Mouse (Mus musculus): ENCODE data around the gene Gm16253.

The Gm16253 gene

DNA sequence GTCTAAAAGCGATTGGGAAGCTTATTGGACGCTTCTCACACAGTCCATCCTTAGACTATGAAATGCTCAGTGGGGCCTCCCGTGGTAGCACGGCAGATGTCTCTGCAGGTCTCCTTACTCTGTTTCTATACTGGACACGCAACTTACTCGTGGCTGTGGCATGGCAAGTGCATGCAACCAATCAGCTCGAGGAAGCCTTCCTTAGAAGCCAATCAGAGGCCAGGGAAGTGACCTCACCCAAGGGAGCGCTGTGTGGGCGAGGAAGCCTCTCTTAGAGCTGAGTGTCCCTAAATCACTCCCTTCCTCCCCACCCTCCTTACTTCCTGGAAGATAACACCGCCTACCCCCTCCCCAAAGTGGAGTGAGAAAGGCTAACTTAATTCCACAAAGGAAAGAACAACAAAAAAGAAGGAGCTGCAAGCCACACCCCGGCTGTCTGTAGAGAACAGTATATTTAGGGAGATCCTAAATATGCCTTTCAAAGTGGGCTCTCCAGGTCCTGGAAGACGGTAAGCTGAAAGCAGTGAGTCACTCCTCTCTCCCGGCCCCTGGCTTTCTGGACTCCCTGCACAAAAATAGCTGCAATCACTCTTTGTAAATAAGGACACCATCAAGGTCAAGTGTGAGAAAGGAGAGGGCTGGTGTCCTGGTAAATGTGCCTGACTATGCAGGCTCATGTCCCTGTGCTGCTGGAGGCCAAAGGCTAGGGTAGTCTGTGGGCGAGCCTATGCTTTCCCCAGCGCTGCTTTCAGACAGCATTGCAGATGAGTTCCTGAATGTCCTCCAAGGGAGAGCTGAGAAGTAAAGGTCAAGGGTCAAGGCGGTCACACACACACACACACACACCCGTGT lies at the start of gene Gm16253:
Gm16253 (plus strand) TSS at position 295 of the 852 bp plus-strand sequence.
- DNase-seq (ENCODE audit: extremely low spot score, low spot score), result peak; percentile 85

DNA sequence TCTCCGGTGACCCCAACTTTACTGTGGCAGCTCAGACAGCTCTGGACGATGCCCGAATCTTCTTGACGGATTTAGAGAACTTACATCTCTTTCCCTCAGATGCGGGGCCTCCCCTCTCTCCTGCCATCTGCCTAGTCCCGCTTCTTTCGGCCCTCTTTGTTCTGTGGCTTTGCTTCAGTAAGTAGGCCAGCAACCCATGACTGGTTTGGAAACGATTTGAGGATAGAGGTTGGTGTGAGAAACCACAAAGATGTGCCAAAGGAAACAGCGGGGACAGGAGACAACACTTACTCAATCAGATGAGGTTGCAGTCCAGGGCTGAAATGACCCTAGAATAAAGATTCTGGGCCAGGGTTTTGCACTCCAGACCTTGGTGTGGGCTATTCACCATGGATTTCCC lies 48.3 kb upstream of the Gm16253 start:
- no peak for DNase-seq (ENCODE audit: extremely low spot score, low spot score)

DNA sequence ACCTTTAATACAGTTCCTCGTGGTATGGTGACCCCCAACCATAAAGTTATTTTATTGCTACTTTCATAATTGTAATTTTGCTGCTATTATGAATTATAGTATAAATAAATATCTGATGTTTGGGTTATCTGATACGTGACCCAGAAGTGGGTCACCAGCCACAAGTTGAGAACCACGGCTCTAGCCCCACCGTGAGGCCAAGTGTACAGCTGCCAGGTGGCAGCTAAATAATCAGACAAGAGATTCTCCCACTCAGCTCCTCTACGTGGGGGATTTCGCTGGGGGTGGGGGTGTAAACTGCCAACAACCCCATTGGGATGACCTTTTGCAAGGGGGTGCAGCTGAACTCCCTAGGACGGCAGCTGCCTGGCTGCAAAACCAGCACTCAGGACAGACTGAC lies 44.7 kb upstream of the Gm16253 start:
- DNase-seq (ENCODE audit: extremely low spot score, low spot score), result no peak

DNA sequence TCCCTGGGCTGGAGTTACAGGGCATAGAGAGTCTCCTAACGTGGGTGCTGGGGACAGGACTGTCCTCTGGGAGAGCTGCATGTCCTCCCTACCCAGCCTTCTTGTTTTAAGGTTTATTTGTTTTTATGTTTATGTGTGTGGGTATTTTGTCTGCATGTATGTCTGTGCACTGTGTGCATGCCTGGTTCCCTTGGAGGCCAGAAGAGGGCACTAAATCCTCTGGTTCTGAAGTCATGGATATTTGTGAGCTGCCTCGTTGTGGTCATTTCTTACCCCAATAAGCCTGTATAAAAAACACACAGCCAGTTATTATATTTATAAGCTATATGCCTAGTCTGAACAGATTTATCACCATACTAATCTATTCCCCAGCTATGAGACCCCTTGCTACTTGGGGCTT lies 42.5 kb upstream of the Gm16253 start:
- no peak for DNase-seq (ENCODE audit: extremely low spot score, low spot score)

DNA sequence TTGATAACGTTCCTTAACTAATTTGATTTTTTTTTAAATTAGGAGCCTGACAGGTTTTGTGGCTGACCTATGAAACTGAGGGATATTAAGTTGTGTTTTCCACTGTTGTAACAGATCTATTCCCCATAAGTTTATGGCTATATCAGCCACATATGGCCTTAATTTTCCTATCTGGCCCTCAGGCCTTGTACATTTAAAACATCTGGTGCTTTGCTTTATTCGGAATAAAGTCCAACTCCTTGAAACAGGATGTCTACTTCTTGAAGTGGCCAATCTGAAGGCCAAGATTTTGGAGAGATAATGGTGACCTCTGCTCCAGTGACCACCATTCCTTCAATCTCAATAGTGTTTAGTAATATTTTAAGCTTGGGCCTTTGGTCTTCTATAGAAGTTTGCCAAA lies 37.5 kb upstream of the Gm16253 start:
- DNase-seq (ENCODE audit: extremely low spot score, low spot score), result no peak

DNA sequence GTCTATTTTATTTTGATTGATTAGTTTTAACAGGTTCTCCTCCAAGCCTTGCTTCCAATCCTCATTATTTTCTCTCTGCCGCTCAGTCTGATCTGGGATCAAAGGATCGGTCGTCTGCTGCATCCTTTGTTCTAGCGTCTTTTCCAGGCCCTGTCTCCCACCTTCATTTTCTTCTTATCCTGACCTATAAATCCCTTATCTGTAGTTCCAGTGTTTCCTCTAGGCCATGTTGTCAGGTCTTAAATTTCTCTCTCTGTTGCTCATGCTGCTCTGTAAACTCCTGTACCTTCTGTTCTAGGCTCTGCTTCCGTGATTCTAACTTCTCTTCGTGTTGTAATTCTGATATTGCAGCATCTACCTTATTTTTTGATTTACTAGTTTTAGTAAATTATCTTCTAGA lies 36.0 kb upstream of the Gm16253 start:
- no peak for DNase-seq (ENCODE audit: extremely low spot score, low spot score)

DNA sequence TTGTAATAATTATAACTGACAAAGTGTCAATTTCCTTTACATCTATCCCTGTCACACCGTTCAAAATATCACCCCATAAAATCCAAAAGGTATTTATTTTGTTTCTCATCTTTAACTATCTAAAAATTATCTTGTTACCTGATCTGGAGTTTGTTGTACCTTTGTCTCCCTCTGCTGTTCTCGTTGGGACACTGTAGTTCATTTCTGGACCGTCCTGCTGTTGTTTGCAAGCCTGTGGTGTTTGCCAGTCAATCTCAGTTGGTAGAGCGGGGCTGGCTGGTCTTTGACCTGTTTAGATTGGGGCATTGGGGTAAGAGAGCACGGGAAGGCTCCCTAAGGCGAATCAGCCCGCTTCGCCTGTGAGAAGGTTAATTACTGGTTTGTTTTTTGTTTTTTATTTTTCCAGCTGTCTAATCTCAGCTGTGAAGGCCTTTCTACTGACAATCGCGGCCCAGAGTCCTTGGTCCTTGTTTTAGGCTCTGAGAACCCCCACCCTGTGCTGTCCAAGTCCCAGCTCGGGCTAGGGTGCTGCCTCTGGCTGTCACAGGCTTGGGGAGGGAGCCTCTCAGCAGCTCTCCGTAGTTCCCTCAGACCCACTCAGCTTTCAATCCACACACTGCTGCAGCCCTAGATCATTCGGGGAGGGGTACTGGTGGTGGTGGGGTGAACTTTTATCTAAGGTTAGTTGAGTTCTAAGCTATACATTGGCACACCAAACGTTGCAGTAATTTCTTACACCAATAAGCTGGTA lies 35.3 kb upstream of the Gm16253 start:
- DNase-seq (ENCODE audit: extremely low spot score, low spot score), result no peak

DNA sequence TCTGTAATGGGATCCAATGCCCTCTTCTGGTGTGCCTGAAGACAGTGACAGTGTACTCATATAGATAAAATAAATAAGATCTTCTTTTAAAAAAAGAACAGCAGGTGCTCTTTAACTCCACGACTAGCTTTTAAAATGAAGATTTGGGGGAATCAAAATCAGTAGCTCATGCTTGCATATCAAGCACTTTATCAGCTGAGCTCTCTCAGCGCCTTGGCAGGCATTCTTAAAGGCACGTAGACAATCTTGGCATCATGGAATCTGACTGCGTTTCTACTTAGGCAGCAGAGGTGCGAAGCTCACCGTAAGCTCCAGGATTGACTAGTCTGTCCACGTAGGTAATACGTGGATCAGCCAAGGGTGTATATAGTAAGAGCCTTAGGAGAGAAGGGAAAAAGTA lies 34.2 kb upstream of the Gm16253 start:
- DNase-seq (ENCODE audit: extremely low spot score, low spot score), result no peak

DNA sequence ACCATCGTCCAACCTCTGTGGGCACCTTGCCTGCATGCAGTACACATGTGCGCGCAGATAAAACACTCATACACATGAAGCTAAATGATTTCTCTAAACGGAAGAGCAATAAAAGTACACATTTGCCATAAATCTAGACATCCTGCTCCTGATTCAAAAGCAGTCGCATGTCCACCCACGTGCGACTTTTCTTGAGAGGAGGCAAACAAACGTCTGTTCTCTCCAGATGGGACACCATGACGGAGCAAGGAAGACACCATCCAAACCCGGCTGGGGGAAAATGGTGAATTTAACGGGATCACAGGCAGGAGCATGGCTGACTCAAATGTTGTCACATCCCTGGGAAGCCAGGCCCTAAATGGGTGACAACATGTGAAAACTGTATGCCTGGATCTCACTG lies 33.4 kb upstream of the Gm16253 start:
- no peak for DNase-seq (ENCODE audit: extremely low spot score, low spot score)

DNA sequence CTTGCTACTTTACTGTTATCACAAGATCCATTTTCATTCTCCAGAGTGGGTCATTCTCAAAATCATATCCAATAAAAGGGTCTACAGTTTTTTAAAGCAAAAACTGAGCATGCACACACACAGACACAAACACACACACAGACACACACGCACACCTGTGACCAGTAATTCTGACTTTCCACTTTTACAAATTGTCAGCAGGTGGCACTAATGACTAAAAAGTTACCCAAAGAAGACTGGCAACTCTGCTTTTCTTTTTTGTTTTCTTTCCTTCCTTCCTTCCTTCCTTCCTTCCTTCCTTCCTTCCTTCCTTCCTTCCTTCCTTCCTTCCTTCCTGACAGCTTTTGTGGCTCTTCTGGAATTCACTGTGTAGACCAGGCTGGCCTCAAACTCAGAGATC lies 31.2 kb upstream of the Gm16253 start:
- DNase-seq (ENCODE audit: extremely low spot score, low spot score), result no peak

DNA sequence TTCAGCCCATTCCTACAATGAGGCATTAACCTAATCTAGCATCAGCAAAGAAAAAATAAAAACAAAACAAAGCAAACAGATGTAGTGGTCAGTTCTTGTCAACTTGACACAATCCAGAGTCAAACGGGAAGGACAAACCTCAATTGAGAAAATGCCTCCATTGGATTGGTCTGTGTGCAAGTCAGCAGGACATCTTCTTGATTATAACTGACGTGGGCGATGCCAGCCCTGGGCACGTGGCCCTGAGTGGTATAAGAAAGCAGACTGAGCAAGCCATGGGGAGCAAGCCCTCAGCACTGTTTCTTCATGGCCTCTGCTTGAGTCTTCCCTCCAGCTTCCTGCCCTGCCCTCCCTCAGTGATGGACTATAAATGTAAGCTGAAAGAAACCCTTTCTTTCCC lies 29.9 kb upstream of the Gm16253 start:
- DNase-seq (ENCODE audit: extremely low spot score, low spot score), result no peak

DNA sequence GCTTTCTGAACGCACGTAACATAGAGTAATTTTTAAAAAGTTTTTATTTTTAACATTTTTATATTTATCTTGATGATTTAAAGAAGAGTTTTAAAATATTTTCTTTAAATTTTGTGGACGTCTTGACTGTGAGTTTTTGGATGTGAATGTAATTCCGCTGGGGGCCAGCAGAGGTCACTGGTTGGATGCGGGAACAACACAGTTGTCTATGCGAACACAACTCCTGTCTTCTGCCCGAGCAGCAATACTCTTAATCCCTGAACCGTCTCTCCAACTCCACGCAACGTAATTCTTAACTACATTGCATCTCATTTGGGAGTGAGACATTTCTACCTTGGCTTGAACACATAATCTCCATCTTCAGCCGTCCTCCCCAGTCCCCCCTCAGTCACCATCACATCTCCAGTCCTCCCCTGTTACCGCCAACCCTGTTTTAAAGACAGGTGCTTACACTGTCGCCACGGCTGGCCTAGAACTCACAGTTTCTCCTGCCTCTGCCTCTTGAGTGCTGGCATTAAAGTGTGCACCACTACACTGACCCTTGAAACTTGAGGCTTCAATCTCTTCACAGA lies 29.3 kb upstream of the Gm16253 start:
- peak; percentile 82 for DNase-seq (ENCODE audit: extremely low spot score, low spot score)

DNA sequence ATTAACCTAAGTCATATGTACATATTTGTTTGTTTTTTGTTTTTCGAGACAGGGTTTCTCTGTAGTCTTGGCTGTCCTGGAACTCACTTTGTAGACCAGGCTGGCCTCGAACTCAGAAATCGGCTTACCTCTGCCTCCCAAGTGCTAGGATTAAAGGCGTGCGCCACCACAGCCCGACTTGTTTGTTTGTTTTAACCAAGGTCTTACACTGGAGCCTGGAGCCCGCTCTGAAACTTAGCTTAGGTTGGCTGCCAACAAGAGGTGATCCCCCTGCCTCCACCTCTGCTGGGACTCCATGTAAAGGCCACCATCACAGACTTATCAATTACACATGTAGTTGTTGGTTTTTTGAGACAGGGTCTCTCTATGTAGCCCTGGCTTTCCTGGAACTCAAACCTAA lies 28.0 kb upstream of the Gm16253 start:
- no peak for DNase-seq (ENCODE audit: extremely low spot score, low spot score)

DNA sequence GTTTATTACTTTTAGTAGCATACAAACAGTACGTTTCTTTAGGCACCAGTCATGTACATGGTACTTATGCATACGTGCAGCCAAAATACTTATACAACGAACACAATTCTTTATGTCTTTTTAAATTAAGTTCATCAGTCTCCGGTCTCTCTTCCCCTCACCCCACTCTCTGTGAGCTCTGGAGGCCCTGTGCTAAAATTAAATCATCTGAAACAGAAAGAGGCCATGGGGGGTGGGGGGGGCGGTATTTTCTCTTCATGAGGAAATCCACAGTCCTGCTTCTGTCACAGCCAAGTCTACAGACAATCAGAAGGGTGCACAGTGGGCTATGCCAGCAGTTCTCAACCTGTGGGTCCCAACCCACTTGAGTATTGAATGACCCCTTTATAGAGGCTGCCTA lies 27.4 kb upstream of the Gm16253 start:
- DNase-seq (ENCODE audit: extremely low spot score, low spot score), result no peak

DNA sequence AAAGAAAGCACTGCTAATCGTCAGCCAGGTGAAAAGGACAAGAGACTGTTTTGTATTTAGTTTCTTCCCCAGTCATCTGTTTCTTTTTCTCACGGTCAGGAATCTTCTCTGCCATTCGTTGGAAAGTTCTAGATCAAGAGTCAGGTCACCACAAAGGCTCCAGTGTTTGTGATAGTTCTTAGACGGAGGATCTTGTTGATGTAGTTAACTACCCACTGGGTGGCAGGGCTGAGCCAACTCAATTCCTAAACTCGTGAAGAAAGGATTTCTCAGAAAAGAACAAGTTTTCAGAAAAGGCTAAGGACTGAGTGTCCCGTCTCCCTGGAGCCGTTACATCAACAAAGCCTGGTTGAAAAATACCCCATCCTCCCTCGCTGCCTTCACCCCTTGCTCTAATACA lies 25.6 kb upstream of the Gm16253 start:
- no peak for DNase-seq (ENCODE audit: extremely low spot score, low spot score)

DNA sequence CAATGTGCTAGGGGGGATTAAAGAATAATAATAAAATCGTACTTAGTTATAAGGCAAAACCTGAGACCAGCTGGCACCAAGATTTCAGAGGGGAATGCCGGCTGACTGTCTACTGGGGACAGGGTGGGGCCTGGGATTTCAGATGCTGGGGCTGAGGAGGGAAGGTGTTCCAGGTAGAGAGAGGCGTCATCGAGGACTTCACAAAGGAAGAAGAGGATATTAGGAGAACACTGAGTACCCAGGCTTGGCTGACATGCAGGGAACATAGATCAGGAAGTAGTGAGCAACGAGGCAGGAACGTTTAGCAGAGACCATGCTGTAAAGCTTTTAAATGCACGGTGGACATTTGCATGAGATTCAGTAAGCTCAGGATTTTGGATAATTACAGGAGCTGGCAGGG lies 24.9 kb upstream of the Gm16253 start:
- DNase-seq (ENCODE audit: extremely low spot score, low spot score), result no peak

DNA sequence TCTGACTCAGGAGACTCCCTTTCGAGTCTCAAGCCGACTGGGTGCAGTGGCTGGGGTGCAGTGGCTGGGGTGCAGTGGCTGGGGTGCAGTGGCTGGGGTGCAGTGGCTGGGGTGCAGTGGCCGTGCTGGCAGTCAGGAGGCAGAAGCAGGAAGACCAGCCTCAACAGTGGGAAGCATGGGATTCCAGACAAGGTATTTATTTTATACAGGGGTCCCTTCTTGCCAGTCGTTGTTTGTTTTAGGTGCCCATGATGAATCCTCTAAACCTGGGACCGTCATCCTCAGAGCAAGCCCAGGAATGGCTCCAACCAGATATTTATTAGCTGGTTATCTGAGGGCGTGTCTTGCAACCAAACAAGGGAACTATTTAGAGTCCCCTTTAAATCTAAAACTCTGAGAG lies 23.2 kb upstream of the Gm16253 start:
- DNase-seq (ENCODE audit: extremely low spot score, low spot score), result no peak

DNA sequence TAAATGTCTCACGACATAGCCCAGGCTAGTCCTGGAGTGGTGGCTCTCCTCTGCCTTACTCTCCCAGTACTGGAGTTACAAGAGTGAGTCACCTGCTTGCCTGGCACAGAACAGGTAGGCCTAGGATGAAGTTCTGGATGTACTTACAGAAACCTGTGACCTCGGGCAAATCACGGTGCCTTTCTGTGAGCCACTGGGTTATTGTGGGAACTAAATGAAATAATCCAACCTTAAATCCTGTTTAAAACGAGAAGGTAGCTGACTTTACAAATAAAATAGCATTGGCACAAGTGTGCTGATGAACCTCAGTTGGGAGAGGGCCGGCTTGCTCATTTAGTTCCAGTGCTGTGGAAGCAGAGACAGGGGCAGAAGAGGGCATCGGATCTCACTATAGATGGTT lies 22.5 kb upstream of the Gm16253 start:
- DNase-seq (ENCODE audit: extremely low spot score, low spot score), result no peak

DNA sequence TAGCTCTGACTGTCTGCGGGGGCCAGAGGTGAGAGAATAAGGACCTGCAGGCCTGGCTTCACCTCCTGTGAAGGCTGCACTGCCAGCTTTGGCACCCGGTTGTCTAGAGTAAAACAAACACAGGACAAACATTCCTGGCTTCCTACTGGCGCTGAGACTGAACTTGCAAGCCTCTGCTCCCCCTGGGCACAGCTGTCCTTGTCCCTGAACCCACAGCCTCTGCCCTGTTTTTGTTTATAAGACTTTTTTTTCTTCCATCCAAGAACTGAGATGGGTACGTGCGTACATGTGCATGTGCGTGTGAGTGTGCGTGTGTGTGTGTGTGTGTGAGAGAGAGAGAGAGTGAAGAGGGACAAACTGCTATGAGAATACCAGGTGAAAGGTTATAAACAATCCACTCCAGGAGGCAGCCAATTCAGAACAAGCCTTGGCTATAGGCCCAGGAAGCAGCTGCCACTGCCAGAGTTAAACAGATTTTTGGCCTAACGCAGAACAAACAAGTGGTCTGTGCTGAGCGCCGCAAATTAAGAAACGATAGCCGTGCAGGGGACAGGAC lies 21.7 kb upstream of the Gm16253 start:
- DNase-seq (ENCODE audit: extremely low spot score, low spot score), result no peak

DNA sequence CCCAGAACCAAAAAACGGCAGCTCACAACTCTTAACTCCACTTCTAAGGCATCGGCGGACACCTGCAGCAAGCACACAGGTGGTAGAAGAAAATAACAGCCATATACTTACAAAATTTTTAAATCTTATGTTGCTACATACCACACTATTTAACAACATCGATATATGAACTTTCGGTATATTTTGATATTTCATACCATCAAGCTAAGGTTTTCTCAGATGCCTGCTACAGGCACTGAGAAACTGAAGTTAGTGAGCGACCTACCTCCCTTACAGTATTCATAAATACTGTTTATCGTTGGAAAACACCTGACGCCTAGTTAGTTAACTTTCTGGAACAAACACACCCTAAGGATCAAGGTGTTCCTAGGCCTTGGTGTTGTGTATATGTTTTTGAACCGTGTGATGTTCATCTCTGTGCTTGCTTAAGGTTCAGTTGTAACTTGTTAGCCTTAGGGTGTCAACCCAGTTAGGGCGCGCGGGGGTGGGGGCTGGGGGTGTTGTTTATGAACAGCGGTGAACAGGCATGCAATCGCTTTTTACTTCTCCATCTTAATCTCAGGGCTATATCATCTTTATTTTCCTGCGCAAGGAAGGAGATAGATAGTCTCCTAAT lies 20.7 kb upstream of the Gm16253 start:
- DNase-seq (ENCODE audit: extremely low spot score, low spot score), result no peak
